Mouse (Mus musculus): Measurements from ENCODE around the gene Arid3a.
"Not testable (repeated sequence)": the region's sequence is repeated elsewhere in the genome, so short reads cannot be mapped to it uniquely, and the experiment has no call there.

The Arid3a gene

GRCm38 (mm10) chr10:79926491-79927323, at the start of gene Arid3a:
Gene Arid3a (plus strand): TSS chr10:79927043.
- peak; percentile 91 to 93 for DNase-seq

GRCm38 (mm10) chr10:79877174-79877573, 49.7 kb upstream of the Arid3a start:
- DNase-seq: peak in 1 of 2 experiments; percentile 53

- peak; percentile 76 to 80 for DNase-seq
Observed at GRCm38 (mm10) chr10:79877757-79878156, 49.1 kb upstream of the Arid3a start.

- no peak for DNase-seq
Observed at GRCm38 (mm10) chr10:79879527-79879926, 47.3 kb upstream of the Arid3a start.

- peak in 1 of 2 experiments; percentile 57 for DNase-seq
Observed at GRCm38 (mm10) chr10:79880721-79881120, 46.1 kb upstream of the Arid3a start.

- DNase-seq: peak in 1 of 2 experiments; percentile 44
Observed at GRCm38 (mm10) chr10:79881981-79882380, 44.9 kb upstream of the Arid3a start.

- DNase-seq: peak; percentile 87 to 94
Observed at GRCm38 (mm10) chr10:79883297-79884084, 43.4 kb upstream of the Arid3a start.

- peak; percentile 92 to 93 for DNase-seq
Observed at GRCm38 (mm10) chr10:79884446-79884845, 42.4 kb upstream of the Arid3a start.

GRCm38 (mm10) chr10:79884938-79885337, 41.9 kb upstream of the Arid3a start:
- DNase-seq: not testable (repeated sequence)

- DNase-seq: no peak
Observed at GRCm38 (mm10) chr10:79886054-79886453, 40.8 kb upstream of the Arid3a start, which contains the start of gene Elane. Gene Elane (plus strand): TSS chr10:79886247.

- no peak for DNase-seq
Observed at GRCm38 (mm10) chr10:79886611-79887010, 40.2 kb upstream of the Arid3a start.

- DNase-seq: peak; percentile 69 to 81
Observed at GRCm38 (mm10) chr10:79889386-79889785, 37.5 kb upstream of the Arid3a start.

GRCm38 (mm10) chr10:79890670-79891069, 36.2 kb upstream of the Arid3a start, which contains the start of gene Cfd:
Gene Cfd (plus strand): TSS chr10:79890853.
- DNase-seq: no peak

- peak; percentile 77 to 91 for DNase-seq
Observed at GRCm38 (mm10) chr10:79892451-79893118, 34.3 kb upstream of the Arid3a start.

GRCm38 (mm10) chr10:79896306-79896705, 30.5 kb upstream of the Arid3a start:
- DNase-seq: no peak

- no peak for DNase-seq
Observed at GRCm38 (mm10) chr10:79896814-79897213, 30.0 kb upstream of the Arid3a start.

GRCm38 (mm10) chr10:79897316-79898245, 29.3 kb upstream of the Arid3a start:
- DNase-seq: peak; percentile 51 to 65

GRCm38 (mm10) chr10:79900951-79901410, 25.9 kb upstream of the Arid3a start:
- no peak for DNase-seq

GRCm38 (mm10) chr10:79906712-79907111, 20.1 kb upstream of the Arid3a start:
- no peak for DNase-seq

- DNase-seq: no peak
Observed at GRCm38 (mm10) chr10:79907415-79907814, 19.4 kb upstream of the Arid3a start.
